Mouse (Mus musculus) bone marrow macrophage, adult 2 months (primary cell): ENCODE measurements around the gene Drap1.

Experiments used
- CTCF ChIP-seq: IDR thresholded peaks from 2 replicates; pipeline ENCODE4 v1.5.1; 2012; ENCODE audit warnings: low read depth, mild to moderate bottlenecking, low read length, moderate library complexity
- POLR2A ChIP-seq: IDR thresholded peaks from 2 replicates; pipeline ENCODE4 v1.6.1; 2012; ENCODE audit warnings: mild to moderate bottlenecking, low read depth, low read length, borderline replicate concordance

- no peak for TF ChIP-seq POLR2A
- TF ChIP-seq CTCF, result no peak
These were observed 27.0 kb upstream of the Drap1 start for GRCm38 (mm10) chr19:5451766-5452165.
